Mouse (Mus musculus): Measurements from ENCODE around the gene Fam57b.
A peak's percentile ranks its signal among the peaks of the same experiment; 100 is the strongest.

Gene Fam57b

DNA sequence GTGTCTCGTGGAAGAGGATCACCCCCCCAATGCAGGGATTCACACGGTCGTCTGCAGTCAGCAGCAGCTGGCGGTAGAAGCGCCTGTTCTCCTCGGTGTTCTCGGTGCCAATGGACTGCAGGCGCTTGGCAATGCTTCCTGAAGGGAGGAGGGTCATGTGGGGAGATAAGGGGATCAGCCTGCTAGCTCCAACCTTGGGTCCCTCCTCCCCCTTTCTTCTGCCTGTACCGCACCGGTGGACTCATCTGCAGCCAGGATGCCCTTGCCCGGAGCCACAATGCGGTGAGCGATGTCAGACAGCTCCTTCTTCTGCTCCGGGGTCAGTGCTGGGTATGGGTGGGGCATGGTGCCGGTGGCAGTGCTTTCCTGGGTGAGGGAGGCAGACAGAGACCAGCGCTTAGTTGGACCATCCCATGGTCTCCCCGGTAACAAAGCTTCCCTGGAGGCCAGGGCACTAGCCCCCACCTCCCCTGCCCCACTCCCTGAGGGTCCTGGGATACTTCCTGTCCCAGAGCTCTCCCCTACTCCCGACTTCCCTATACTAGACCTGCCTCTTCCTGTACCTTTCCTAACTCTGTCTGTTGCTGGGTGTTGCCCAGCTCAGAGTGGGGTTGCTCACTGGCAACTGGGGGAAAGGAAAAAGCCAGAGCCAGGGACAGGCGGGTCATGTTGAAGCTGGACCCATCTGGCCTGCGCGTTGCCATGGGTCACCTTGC, at the start of gene Fam57b:
TSS of gene Fam57b (plus strand) at position 258 of the 716 bp plus-strand sequence.
- DNase-seq (ENCODE audit: low read depth, low spot score): no peak

DNA sequence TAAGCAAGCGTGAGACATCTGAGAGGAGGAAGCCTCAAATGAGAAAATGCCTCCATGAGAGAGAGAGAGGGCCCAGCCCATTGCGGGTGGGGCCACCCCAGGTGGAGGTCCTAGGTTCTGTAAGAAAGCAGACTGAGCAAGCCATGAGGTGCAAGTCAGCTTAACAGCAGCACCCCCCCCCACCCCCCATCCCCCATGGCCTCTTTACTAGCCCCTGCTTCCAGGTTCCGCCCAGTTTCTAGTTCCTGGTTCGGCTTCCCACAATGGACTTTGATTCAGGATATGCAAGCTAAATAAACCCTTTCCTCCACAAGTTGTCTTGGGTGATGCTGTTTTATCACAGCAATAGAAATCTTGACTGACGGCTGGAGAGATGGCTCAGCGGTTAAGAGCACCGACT, 48.6 kb upstream of the Fam57b start:
- DNase-seq (ENCODE audit: low read depth, low spot score): no peak

GRCm38 (mm10) chr7:126749582-126750343, 47.7 kb upstream of the Fam57b start:
- DNase-seq (ENCODE audit: low read depth, low spot score): no peak

DNA sequence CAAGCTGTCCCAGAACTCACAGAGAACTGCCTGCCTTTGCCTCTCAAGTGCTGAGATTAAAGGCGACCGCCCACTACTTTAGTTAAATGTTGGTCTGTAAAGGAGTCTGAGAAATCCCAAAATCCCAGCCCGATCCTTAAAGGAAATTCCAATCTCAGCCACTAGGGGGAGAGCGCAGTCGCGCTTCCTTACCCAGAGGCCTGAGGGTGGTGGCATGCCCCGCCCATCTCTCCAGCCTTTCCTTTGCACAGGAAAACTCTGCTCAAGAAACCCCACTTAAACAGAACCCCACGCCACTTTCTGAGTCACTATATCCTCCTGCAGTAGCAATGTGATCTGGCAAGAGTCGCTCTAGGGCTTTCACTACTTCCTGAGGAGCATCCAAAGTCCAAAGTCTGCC, 42.6 kb upstream of the Fam57b start:
- DNase-seq (ENCODE audit: low read depth, low spot score): peak; percentile 73

DNA sequence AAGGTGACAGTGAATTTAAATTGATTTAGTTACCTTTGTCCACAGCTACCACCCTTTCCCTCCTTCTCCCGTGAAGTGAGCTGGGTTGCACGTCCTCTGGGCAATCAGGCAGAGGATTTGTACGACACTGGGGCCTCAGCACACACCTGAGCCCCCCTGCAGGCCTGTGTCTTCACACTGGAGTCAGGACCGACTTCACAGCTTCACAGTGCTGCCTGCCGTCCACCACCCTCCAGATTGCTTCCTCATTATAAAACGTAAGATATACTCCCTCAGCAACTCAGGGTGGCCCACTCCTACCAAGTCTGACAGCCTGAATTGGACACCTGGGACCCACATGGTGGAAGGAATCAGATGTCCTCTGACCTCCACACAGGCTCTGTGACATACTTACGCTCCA, 38.9 kb upstream of the Fam57b start:
- DNase-seq (ENCODE audit: low read depth, low spot score): no peak

DNA sequence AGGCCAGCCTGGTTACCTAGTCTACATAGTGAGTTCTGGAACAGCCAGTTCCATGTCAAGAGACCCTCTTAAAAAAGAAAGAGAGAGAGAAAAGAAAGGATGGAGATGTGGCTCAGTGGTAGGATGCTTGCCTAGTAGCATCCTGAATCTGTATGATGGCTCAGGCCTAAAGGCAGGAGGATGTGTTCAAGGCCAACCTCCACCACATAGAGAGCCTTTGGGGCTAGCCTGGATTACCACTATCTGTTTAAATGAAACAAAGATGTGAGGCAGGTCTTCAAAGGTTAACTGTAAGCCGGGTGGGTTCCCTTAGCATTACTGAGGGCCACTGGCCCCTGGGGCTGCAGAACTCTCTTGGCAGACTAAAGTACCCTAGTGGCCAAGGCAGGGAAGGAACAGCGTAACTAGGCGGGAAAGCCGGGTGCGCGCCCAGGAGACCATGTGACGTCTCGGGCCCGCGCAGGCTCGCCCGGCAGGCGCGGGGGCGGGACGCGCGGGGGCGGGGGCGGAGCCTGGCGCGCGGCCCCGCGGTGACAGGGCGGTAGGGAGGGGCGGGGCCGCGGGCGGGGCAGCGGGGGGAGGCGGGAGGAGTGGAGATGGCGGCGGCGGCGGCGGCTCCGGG, 38.3 kb upstream of the Fam57b start, which contains the start of gene Mapk3:
TSS of gene Mapk3 (plus strand) at position 552 of the 622 bp plus-strand sequence.
- peak; percentile 82 for DNase-seq (ENCODE audit: low read depth, low spot score)

DNA sequence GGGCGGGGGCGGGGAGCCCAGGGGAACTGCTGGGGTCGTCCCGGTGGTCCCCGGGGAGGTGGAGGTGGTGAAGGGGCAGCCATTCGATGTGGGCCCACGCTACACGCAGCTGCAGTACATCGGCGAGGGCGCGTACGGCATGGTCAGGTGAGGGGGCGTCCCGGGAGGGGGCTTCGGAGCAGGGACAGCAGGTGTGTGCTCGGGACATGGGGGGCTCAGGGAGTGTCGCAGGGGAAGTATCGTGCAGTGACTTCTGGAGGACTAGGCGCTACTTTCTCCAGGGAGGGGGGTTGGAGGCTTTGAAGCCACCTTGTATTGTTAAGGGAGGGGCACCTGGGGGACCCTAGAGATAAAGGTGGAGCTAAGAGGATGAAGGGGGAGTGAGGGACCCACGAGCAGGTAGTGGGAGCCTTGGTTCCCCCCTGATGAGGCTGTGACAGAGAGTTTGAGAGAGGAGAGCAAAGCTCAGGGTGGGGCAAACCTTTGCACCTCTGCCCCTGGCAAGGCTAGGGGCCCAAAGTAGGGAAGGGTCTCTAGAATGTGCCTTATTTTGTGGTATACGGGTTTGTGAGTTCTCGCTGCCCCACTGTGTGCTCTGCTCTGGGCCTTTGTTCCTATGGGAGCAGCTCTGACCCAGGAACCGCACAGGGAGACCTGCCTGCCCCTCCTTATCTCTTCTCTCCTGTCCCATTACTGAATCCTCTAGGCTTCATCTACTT, 37.6 kb upstream of the Fam57b start:
- no peak for DNase-seq (ENCODE audit: low read depth, low spot score)

- no peak for DNase-seq (ENCODE audit: low read depth, low spot score)
Observed at GRCm38 (mm10) chr7:126760391-126760802, 37.1 kb upstream of the Fam57b start.

DNA sequence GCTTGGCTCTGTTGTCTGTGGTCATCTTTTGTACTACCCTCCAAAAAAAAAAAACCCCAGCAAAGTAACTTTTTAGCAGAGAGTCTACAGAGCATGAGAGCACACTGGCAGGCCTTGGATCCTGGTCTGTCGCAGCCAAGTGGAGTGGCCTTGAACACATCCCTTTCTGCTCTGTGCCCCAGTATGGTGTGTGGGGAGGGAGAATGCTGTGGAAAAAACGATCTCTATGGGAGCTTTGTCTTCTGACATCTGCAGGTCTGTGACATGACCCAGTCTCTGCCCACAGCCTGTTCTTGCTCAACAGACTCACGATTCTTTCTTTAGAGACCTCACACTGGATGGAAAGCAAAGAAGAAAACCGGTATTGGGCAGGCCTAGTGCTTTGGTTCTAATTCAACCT, 36.5 kb upstream of the Fam57b start:
- DNase-seq (ENCODE audit: low read depth, low spot score): no peak

DNA sequence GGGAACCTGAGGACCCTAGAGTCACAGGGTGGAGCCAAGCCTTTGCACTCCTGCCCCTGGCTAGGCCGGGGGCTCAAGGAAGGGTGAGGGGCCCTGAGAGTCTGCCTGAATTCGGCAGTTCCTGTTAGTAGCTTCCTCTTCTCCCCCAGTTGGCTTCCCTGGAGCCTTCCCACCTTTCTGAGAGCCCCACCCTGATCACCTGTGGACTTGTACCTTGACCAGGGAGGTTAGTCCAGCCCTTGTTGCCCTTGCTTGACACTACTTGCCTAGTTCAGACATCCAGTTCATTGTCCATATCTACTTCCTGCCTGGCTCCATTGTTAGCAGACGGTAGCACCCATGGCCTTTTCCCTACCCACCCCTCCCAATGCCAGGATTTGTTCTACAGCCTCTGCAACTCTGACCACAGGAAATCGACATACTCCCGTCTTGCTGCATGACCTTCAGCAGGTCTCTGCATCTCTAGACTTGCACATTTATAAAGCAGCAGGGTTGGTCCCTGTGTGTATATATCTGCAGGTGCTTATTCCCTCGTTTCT, 35.9 kb upstream of the Fam57b start:
- no peak for DNase-seq (ENCODE audit: low read depth, low spot score)

- no peak for DNase-seq (ENCODE audit: low read depth, low spot score)
Observed at GRCm38 (mm10) chr7:126762471-126763008, 34.9 kb upstream of the Fam57b start.

- no peak for DNase-seq (ENCODE audit: low read depth, low spot score)
Observed at GRCm38 (mm10) chr7:126765540-126765939, 31.9 kb upstream of the Fam57b start.

DNA sequence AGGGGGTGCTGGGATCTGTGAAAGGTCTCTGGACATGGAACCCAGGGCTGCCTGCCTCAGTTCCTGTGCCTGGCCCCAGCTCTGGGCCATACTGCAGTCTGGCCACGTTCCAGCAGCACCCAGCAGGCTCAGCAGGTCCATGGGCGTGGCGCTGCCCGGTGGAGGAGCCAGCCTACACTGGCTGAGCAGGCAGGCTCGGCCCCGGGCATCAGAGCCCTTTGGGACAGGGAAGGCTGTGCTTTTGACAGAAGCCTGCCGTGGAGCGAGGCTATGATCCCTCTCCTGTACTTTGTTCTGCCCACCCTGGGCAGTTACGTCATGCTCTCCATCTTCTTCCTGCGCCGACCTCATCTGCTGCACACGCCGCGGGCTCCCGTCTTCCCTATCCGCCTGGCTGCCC, 31.3 kb upstream of the Fam57b start, which contains the start of gene Gdpd3:
TSS of gene Gdpd3 (plus strand) at position 134 of the 400 bp plus-strand sequence.
- no peak for DNase-seq (ENCODE audit: low read depth, low spot score)

DNA sequence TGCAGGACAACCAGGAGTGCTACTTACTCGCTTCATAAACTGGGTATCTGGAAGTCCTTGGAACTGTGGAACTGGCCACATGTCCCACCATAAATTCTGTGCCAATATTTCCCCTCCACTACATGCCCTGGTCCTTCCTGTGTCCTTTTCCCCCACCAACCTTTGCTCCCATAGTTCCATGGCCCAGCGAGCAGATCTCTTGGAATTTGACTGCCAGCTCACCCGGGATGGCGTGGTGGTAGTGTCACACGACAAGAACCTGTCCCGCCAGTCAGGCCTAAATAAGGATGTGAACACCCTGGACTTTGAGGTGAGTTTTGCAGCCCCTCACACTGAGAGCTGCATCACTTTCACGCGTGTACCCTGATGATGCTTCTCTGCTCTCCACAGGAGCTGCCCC, 30.5 kb upstream of the Fam57b start:
- no peak for DNase-seq (ENCODE audit: low read depth, low spot score)

DNA sequence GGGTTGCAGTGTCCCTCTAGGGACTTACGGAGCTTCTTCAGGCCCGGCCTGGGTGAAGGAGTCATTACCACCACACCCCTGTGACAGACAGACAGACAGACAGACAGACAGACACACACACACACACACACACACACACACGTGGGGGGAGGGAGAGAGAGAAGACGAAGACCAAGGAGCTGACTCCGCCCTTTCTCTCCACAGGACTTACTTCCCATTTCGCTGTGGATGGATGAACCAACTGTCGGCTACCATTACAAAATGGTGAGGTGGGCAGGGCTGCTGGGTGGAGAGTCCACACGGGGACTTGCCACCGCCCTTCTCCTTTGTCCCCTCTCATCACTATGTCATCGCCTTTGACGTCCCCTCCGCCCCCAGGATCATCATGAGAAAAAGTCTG, 26.7 kb upstream of the Fam57b start:
- no peak for DNase-seq (ENCODE audit: low read depth, low spot score)

- no peak for DNase-seq (ENCODE audit: low read depth, low spot score)
Observed at GRCm38 (mm10) chr7:126773351-126773750, 24.1 kb upstream of the Fam57b start.

- no peak for DNase-seq (ENCODE audit: low read depth, low spot score)
Observed at GRCm38 (mm10) chr7:126774463-126774862, 23.0 kb upstream of the Fam57b start.

DNA sequence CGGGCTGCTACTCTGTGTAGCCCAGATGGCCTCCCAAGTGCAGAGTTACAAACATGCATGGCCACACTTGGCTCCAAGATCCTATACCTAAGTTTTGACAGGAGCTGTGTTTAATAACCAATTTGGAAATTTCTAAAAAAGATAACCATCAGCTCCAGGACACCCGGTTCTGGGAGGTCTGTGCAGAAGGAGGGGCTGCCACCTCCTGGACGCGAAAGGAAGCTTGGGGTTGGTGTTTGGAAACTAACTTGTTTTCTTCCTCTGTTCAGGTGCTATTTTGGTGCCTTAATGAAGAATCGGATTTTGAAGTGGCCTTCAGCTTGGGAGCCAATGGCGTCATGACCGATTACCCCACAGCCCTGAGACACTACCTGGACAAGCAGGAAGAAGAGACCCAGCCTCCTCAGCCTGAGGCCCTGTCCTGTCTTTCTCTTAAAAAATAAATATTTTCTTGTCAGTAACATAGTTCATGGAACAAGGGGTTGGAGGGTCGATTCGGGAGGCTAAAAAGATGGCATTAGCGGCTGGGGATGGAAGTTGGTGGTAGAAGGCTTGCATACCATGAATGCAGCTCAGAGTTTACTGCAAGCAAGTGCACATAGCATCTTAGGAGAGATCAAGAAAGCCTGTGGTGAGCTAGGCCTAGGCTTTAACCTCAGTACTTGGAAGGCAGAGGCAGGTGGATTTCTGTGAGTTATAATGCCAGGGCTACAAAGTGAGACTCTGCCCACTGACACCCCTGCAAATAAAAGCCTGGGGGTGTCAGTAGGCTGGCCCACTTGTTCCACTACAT, 22.1 kb upstream of the Fam57b start:
- DNase-seq (ENCODE audit: low read depth, low spot score): no peak

- no peak for DNase-seq (ENCODE audit: low read depth, low spot score)
Observed at GRCm38 (mm10) chr7:126775978-126776234, 21.6 kb upstream of the Fam57b start.

DNA sequence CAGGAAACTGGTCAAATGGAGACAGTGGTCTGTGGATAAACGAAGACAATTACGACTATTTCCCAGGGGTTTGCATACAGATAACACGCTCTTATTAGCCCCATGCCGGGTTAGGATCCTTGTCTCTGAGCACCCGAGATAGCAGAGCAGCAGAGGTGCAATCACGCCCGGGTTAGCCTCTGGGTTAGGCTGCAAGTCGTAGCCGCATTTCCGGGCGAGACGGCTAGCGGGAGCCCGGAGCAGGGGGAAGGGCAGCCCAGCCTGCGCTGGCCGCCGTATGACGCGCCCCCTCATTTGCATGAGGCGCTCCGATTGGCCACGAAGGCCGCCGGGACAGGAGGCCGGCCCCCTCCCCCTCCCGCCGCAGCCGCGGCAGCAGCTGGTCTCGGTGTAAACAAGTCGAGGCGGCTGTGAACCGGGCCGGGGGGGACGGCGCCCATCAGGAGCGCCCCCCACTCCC, 20.8 kb upstream of the Fam57b start, which contains the start of gene Ypel3:
TSS of gene Ypel3 (plus strand) at position 358 of the 460 bp plus-strand sequence.
- DNase-seq (ENCODE audit: low read depth, low spot score): peak; percentile 81

Measured in c-Kit-negative CD71-positive TER-119-positive erythroid progenitor cells, embryonic 14.5 days (primary cell).